Mouse (Mus musculus): Measurements from ENCODE around the gene Gm5640.

Gm5640 gene

GRCm38 (mm10) chrX:74645466-74646323 lies at the start of gene Gm5640:
Gm5640 (minus strand) TSS chrX:74645635.
- peak; percentile 72 for DNase-seq

- DNase-seq = peak; percentile 22
These were observed 958 bp upstream of the Gm5640 start for GRCm38 (mm10) chrX:74646393-74646792.

GRCm38 (mm10) chrX:74592379-74592778 lies 53.1 kb downstream of the Gm5640 start, which contains the start of gene Olfr1325:
Olfr1325 (plus strand) TSS chrX:74592679.
- DNase-seq = no peak

Data from heart, adult 11 months (tissue).